Mouse (Mus musculus) heart, embryonic 16.5 days (tissue): ENCODE measurements around the gene Snai1. TPM values are rescaled to one million over a fixed set of nuclear protein-coding genes. Genes with fewer than 3 reads are reported as not detected.

Experiments used
- ATAC-seq: fragments of 200-750 bp; cut with Nextera tagmentation; replicated peaks from 2 replicates; pipeline ENCODE4 v1.8.0; 2017; ENCODE audit warnings: moderate number of reproducible peaks; ENCODE audit not compliant: insufficient read depth, low FRiP score; ENCODE audit errors: extremely low read depth
- H3K27ac ChIP-seq: fragments of 300-500 bp; sonication (generic); 2 replicates; pipeline ENCODE4 v1.5.1; 2014; ENCODE audit warnings: mild to moderate bottlenecking, low read length, control low read depth, moderate library complexity
- H3K27me3 ChIP-seq: fragments of 300-500 bp; sonication (generic); 2 replicates; pipeline ENCODE4 v1.6.1; 2014; ENCODE audit warnings: low read length, mixed read lengths; ENCODE audit not compliant: control insufficient read depth, insufficient read depth
- H3K36me3 ChIP-seq: fragments of 300-500 bp; sonication (generic); 2 replicates; pipeline ENCODE4 v1.6.1; 2014; ENCODE audit not compliant: control insufficient read depth, insufficient read depth
- H3K4me1 ChIP-seq: fragments of 300-500 bp; sonication (generic); 2 replicates; pipeline ENCODE4 v1.6.1; 2014; ENCODE audit warnings: low read length, mixed read lengths; ENCODE audit not compliant: control insufficient read depth, insufficient read depth
- H3K4me2 ChIP-seq: fragments of 300-500 bp; sonication (generic); 2 replicates; pipeline ENCODE4 v1.6.1; 2014; ENCODE audit warnings: low read depth, mild to moderate bottlenecking, control low read depth, low read length
- H3K4me3 ChIP-seq: fragments of 300-500 bp; sonication (generic); 2 replicates; pipeline ENCODE4 v1.5.1; 2014; ENCODE audit warnings: mild to moderate bottlenecking, control low read depth, low read length
- H3K9ac ChIP-seq: fragments of 300-500 bp; sonication (generic); 2 replicates; pipeline ENCODE4 v1.6.1; 2014; ENCODE audit warnings: low read length, control low read depth
- H3K9me3 ChIP-seq: fragments of 300-500 bp; sonication (generic); replicated peaks from 2 replicates; pipeline ENCODE4 v1.6.1; 2016; ENCODE audit warnings: low read length; ENCODE audit not compliant: control insufficient read depth
- WGBS: fragments of 180-500 bp; shearing (Covaris S2); extraction: QIAGEN DNeasy Blood & Tissue Kit; methylation state at CpG from one replicate; pipeline ENCODE4 v1.1.7; 2014; 5-methylcytosine and 5-hydroxymethylcytosine counted together
- polyA plus RNA-seq: library from polyadenylated mRNA; unstranded; fragments of >200 nt; fragmentation: Nextera tagmentation; extraction: Ambion mirVana; gene quantifications from 2 replicates; pipeline ENCODE4 v1.2.1, GENCODE M21; 2015

Snai1 gene
- polyA plus RNA-seq, 1 experiment from 2014 or later, result 12.5 TPM

DNA sequence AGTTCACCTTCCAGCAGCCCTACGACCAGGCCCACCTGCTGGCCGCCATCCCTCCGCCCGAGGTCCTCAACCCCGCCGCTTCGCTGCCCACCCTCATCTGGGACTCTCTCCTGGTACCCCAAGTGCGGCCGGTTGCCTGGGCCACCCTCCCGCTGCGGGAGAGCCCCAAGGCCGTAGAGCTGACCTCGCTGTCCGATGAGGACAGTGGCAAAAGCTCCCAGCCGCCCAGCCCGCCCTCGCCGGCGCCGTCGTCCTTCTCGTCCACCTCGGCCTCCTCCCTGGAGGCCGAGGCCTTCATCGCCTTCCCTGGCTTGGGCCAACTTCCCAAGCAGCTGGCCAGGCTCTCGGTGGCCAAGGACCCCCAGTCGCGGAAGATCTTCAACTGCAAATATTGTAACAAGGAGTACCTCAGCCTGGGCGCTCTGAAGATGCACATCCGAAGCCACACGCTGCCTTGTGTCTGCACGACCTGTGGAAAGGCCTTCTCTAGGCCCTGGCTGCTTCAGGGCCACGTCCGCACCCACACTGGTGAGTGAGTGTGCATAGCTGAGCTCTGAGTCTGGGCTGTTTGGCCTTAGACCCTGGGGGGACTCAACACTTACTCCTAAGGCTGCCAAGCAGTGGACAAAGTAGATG, 794 bp downstream of the Snai1 start:
- H3K9ac ChIP-seq, result peak overlapping the region; percentile 73
- peak overlapping the region; percentile 25 for H3K27ac ChIP-seq
- no peak for ATAC-seq
- H3K4me3 ChIP-seq, result peak overlapping the region; percentile 58
- H3K36me3 ChIP-seq, result no peaks in the 10 kb centered on the region
- peak overlapping the region; percentile 84 for H3K4me2 ChIP-seq
- peaks cover 38% of the 10 kb centered on the region for H3K4me1 ChIP-seq
- no peaks in the 10 kb centered on the region for H3K9me3 ChIP-seq
- peaks cover 14% of the 10 kb centered on the region for H3K27me3 ChIP-seq
- WGBS, result 42% methylated on average over 34 of the region's 34 CpGs

GRCm38 (mm10) chr2:167539536-167540476, 1.8 kb downstream of the Snai1 start:
- Histone ChIP-seq H3K36me3 (no peaks in the 10 kb centered on the region), H3K4me1 (peaks cover 46% of the 10 kb centered on the region), H3K27me3 (peaks cover 14% of the 10 kb centered on the region), H3K4me3 (peak overlapping the region; percentile 58), H3K4me2 (peak overlapping the region; percentile 84), H3K9me3 (no peaks in the 10 kb centered on the region), H3K9ac (peak overlapping the region; percentile 73), H3K27ac (peak overlapping the region; percentile 38)
- ATAC-seq, result no peak
- 43% methylated on average over 14 of the region's 14 CpGs for WGBS

DNA sequence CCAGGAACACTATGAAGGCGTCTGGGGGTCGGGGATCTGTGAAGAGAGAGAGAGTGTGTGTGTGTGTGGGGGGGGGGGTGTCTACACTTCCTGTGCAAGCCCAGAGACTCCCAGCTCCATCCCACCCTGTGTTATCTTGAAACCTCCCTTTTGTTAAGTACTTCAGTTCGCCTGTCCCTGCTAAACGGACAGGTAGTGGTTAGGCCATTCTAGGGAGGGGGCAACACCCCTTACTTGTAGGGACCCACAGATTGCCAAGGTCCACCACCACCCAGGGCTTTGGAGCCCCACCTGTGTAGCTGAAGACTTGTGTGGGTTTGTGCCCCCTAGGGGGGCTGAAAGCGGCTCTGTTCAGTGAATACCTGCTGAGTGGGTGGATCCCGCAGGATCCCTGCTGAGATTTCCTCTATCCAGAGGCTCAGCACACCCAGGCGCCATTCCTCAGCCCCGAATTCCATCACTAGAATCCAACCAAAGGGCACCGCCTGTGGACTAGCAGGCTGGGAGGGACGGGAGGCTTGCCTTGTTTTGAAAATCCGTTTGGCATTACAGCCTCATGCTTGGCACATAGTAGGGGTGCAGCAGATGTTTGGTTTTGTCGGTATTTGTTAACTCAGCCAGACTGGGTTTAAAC, 2.6 kb downstream of the Snai1 start:
- Histone ChIP-seq H3K27me3 (peaks cover 14% of the 10 kb centered on the region), H3K9me3 (no peaks in the 10 kb centered on the region), H3K27ac (peak overlapping the region; percentile 38), H3K4me3 (peak overlapping the region; percentile 58), H3K9ac (peak overlapping the region; percentile 73), H3K4me1 (peaks cover 46% of the 10 kb centered on the region), H3K36me3 (no peaks in the 10 kb centered on the region), H3K4me2 (peak overlapping the region; percentile 84)
- 42% methylated on average over 12 of the region's 12 CpGs for WGBS
- ATAC-seq, result no peak

- H3K4me1 ChIP-seq, result peaks cover 46% of the 10 kb centered on the region
- peak overlapping the region; percentile 73 for H3K9ac ChIP-seq
- no peaks in the 10 kb centered on the region for H3K36me3 ChIP-seq
Observed at GRCm38 (mm10) chr2:167541324-167541723, 3.3 kb downstream of the Snai1 start.

DNA sequence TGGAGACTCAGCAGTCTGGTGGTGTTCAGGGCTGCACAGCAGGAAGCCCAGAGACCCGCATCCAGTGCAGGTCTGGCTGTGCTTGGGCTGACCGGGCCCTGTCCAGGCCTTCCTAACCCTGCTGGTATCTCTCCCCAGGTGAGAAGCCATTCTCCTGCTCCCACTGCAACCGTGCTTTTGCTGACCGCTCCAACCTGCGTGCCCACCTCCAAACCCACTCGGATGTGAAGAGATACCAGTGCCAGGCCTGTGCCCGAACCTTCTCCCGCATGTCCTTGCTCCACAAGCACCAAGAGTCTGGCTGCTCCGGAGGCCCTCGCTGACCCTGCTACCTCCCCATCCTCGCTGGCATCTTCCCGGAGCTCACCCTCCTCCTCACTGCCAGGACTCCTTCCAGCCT, 3.8 kb downstream of the Snai1 start:
- WGBS, result 79% methylated on average over 12 of the region's 12 CpGs
- H3K9ac ChIP-seq, result peak overlapping the region; percentile 16; the same call in 1 of the 2 replicates

More at GRCm38 (mm10) chr2:167541324-167541723, 3.3 kb downstream of the Snai1 start:
- WGBS, result 51% methylated on average over 6 of the region's 6 CpGs
- Histone ChIP-seq H3K9me3 (no peaks in the 10 kb centered on the region), H3K4me2 (peak overlapping the region; percentile 84), H3K27me3 (peaks cover 13% of the 10 kb centered on the region), H3K4me3 (peak overlapping the region; percentile 58), H3K27ac (0 out of 2 replicates have a peak overlapping the region, but pooled peaks have one; percentile 4)
- no peak for ATAC-seq

GRCm38 (mm10) chr2:167542361-167542760, 4.4 kb downstream of the Snai1 start:
- H3K27ac ChIP-seq, result peak overlapping the region; percentile 93
- H3K36me3 ChIP-seq, result no peaks in the 10 kb centered on the region
- H3K9me3 ChIP-seq, result no peaks in the 10 kb centered on the region
- peaks cover 3% of the 10 kb centered on the region; the same call in 1 of the 2 replicates for H3K27me3 ChIP-seq
- H3K9ac ChIP-seq, result peak overlapping the region; percentile 16; the same call in 1 of the 2 replicates
- ATAC-seq, result no peak
- 81% methylated on average over 4 of the region's 4 CpGs for WGBS
- H3K4me2 ChIP-seq, result peak overlapping the region; percentile 37; the same call in 1 of the 2 replicates
- H3K4me1 ChIP-seq, result peaks cover 43% of the 10 kb centered on the region
- H3K4me3 ChIP-seq, result no peak overlapping the region

More for the DNA sequence above, 3.8 kb downstream of the Snai1 start:
- ATAC-seq, result no peak
- Histone ChIP-seq H3K4me1 (peaks cover 46% of the 10 kb centered on the region), H3K9me3 (no peaks in the 10 kb centered on the region), H3K4me2 (peak overlapping the region; percentile 37), H3K36me3 (no peaks in the 10 kb centered on the region), H3K27me3 (peaks cover 9% of the 10 kb centered on the region), H3K4me3 (peak overlapping the region; percentile 9; the same call in 1 of the 2 replicates), H3K27ac (peak overlapping the region; percentile 11; the same call in 1 of the 2 replicates)

DNA sequence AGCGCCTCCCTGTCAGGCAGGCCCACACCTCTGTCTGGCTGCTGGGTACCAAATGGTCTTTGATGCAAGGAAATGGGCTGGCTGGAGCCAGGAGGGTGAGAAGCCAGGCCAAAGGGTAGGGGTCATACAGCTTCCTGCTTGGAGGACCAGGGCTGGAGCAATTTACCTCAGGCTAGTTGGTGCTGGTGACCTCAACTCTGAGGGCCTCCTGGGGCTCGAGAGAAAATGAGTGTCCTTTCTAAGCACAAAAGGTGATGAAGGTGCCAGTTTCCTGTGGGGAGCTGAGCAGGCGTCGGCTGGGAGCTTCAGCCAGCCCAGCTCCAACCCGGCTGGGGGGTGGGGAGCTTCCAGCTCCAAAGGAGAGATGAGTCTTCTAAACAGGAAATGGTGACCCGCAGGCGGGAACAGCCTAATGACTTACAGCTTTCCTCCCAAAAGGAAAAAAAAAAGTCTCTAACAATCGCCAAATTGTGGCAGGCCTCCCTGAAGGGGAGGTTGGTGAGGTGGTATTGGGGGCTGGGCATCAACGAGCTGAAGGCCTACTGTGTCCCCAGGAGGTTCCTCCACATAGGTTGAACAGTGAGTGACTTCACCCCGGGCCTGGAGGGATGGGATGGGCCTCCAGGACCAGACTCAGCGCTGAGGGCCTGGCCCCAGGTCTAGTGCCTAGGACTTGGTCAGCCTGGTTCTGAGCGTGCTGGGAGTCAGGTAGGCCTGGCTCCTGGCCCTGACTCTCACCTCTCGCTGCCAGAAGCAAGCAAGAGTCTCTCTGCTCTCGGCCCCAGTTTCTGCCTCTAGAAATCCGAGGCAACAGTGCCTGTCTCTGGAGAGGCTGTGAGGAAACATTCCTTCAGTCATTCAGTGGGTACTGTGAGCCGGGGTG, 5.4 kb downstream of the Snai1 start:
- WGBS, result 27% methylated on average over 16 of the region's 16 CpGs
- peak overlapping the region; percentile 13; the same call in 1 of the 2 replicates for H3K4me2 ChIP-seq
- no peaks in the 10 kb centered on the region for H3K27me3 ChIP-seq
- H3K27ac ChIP-seq, result peak overlapping the region; percentile 93
- no peak overlapping the region for H3K4me3 ChIP-seq
- peaks cover 36% of the 10 kb centered on the region for H3K4me1 ChIP-seq
- H3K36me3 ChIP-seq, result no peaks in the 10 kb centered on the region
- no peaks in the 10 kb centered on the region for H3K9me3 ChIP-seq
- ATAC-seq, result no peak
- peak overlapping the region; percentile 26 for H3K9ac ChIP-seq

DNA sequence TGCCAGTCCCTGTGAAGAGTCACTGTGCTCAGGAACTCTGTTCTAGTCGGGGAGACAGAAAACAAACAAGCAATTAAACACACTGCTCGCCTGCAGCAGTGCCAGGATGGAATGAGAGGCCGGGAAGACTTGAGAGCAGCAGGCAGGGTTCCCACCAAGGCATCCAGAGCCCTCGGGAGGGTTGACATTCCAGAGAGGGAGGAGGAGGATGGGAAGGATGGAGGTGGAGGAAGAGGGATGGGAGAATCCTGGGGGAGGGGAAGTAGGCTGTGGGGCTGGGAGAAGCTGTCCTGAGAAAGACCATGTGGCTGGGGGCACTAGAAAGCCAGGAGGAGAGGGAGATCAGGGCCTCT, 6.0 kb downstream of the Snai1 start:
- no peak overlapping the region for H3K4me2 ChIP-seq
- peaks cover 36% of the 10 kb centered on the region for H3K4me1 ChIP-seq
- ATAC-seq, result 0 out of 2 replicates have a peak, but pooled peaks have one; percentile 18
- H3K9me3 ChIP-seq, result no peaks in the 10 kb centered on the region
- H3K36me3 ChIP-seq, result no peaks in the 10 kb centered on the region
- peak overlapping the region; percentile 27 for H3K9ac ChIP-seq
- H3K4me3 ChIP-seq, result no peak overlapping the region
- no peaks in the 10 kb centered on the region for H3K27me3 ChIP-seq
- WGBS, result 9% methylated on average over 4 of the region's 4 CpGs
- peak overlapping the region; percentile 93 for H3K27ac ChIP-seq
